Mouse (Mus musculus) heart, postnatal 25 days (tissue): ENCODE results near the gene Alg12. TPM values are rescaled to one million over a fixed set of nuclear protein-coding genes. Genes with fewer than 3 reads are reported as not detected.

ENCODE experiments used
- DNase-seq: peaks from one replicate; pipeline ENCODE4 v3.0.0; 2022; ENCODE audit warnings: low spot score
- intact Hi-C: fragments of 180-260 bp; cut with DNase I; formaldehyde crosslinking; loops from one replicate; pipeline ENCODE4 v1.15.1; 2025
- total RNA-seq, 2 experiments: library from RNA; stranded (reverse); gene quantifications; 2 replicates each; pipeline ENCODE4 v1.2.3; 2021

Gene Alg12
- total RNA-seq = 10 to 100 TPM; 10.7 TPM

DNA sequence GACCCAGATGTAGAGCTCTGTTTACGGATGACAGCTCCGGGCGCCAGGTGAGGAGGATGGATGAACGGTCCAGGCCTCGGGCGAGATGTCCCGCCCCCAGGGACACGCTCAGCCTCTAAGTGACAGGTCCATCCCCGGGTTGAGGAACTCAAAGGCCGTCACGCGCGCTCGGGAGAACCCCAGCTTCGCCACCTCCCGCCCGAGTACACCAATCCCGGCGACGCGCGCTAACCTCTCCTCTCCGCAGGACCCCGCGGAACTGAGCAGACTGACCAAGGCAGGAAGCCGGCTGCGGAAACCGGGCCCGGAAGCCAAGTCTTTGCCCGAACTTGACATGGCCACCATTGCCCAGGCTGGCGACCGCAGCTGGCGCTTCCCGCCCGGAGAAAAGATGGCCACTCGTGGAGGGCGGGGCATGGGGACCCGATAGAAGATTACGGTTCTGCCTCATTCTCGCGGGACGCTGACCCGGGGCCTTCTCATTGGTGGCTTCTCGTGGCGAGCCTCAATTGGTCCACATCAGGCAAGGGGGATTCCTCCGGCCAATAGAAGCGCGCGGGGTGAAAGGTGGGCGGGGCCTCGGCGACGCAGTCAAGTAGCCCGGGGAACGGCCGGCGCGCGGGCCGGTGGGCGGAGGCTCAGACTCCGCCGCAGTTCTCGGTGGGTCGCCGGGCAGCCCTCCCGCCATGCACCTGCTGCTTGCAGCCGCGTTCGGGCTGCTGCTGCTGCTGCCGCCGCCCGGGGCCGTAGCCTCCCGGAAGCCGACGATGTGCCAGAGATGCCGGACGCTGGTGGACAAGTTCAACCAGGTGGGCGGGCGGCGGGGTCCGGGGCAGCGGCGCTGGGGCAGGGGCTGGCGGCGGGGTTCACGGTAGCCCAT lies at the start of gene Alg12, which contains the start of gene Creld2:
TSS of gene Alg12 (minus strand) at position 293 of the 880 bp plus-strand sequence.
TSS of gene Creld2 (plus strand) at position 621 of the 880 bp plus-strand sequence.
- intact Hi-C loops = loop anchor here (5.0 kb wide), 2 partner anchors 67 to 87 kb away; partner anchors contain the start of genes Brd1 and Zbed4
- DNase-seq = peak; percentile 100

DNA sequence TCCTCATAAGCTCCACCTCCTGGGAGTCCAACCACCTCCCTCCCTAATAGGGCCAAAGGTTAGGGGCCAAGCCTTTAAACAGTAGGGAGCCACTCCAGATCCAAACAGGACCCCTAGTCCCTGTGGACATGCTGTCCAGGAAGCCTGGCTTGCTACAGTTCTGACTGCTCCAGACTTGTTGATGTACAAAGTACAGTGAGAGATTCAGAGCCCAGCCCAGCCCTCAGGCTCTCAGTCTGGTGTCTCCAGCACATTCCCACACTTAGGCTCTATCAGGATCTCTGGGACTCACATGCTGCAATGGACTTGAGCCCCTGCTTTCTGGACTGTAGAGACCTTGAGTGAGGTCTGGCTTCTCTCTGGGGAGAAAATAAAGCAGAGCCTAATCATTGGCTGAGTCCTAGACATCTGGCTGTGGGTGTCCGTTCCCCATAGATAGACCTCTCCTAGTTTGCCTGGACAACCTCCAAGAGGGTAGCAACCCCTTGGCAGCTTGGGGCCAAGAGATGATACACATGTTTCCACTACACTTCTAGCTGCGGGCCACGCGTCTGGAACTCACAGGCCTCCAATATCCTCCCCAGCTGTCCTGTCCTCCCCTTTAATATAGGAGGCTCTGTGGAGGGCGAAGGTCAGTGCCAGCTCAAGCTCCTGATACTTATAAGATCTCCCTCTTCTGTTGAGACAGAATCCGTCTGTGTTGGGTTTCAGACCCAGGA lies 49.1 kb upstream of the Alg12 start:
- DNase-seq = peak; percentile 70
- intact Hi-C loops = no loop called here

DNA sequence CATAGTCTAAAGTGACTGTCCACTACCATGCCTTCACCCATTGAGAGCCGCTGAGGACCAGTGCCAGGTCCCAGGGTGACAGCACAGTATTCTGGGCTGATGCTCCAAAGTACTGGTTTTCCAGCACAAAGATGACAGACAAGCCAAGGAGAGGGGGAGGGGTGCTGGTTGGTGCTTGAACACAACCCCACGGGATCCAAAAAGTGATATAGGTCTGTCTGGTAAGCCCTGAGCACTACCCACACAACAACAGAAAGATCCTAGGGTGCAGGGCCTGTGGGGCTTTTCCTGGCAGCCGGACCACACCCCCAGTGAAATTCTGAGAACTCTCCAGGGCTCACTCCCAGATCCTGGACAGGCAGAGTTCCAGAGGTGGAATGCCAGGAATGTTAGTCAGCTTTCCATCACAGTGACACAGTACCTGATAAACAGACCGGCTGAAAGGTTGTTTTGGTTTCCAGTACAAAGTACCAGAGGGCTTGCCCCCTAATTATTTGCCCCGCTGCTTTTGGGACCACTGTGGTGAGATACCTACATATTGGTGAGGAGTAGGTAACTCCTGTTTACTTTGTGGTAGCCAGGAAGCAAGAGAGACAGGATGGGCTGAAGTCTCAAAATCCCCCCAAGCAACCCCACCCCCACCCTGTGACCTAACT lies 48.4 kb upstream of the Alg12 start:
- peak; percentile 77 for DNase-seq
- intact Hi-C loops = no loop called here

DNA sequence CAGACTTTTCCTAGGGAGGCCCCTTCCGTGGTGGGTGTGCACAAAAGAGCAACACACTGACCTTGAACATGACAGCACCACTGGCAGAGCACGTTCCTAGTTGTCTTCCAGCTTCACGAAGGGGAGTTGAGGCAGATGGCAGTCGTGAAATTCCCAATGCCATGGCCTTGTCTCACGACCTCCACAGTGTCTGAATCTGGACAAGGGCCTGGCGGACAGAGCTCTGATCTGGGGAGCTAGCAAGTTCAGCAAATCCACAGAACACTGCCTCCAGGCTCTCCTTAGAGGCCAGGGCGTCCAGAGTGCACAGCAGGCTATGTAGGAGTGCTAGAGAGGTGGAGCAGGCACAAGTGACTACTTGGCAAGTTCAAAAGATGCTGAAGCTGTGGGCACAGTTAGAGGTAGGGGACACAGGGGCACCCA lies 47.8 kb upstream of the Alg12 start:
- intact Hi-C loops = no loop called here

DNA sequence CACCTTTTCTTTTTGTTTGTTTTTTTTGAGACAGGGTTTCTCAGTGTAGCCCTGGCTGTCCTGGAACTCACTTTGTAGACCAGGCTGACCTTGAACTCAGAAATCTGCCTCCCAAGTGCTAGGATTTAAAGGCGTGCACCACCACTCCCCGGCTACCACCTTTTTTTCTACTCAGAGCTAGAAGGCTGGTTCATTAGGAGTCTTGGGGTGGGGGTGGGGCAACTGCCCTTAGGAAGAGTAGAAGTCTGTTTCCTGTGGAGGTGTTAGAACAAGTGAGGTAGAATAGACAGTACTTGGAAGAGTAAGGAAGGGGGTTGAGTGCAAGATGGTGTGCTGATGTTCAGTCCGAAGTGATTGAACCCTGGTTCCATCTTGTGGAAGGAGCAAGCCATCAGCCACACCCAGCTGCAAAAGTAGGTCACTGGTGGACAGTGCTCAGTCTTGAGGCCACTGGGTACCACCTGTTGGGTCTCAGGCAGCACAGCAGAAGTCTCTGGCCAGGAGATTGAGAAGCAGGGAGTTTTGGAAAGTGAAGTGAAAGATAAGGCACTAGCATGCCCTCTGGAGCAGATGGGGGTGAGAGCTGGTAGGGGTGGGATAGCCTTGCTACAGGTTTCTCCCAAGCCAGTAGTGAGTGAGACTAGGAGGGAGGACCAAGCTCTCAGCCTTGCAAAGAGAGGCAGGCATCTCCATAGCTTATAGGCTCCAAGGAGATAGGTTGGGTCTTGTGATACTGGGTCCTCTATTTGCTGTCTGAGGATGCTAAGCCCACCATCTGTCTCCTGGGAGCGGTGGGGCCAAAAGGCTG lies 47.0 kb upstream of the Alg12 start:
- no peak for DNase-seq
- intact Hi-C loops = no loop called here

More for the DNA sequence above, 47.8 kb upstream of the Alg12 start:
- DNase-seq = no peak

DNA sequence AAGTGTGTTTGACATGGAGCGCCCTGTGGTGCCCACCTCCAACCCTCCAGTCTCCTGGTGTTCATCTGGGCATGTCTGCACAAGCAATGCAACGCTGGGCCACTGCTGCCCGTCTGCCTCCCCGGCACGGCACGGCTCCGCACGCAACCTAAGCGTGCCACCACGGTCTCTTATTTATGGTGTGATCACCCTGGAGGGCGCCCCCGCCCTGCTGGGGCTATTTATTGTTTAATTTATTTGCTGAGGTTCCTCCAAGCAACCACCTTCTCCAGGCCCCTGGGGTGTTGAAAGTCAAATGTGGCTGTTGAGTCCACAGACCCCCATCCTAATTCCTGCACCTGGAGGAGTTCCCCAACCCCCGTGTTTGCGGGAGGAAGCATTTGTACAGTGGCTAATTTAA lies 45.9 kb upstream of the Alg12 start:
- intact Hi-C loops = no loop called here
- DNase-seq = no peak

DNA sequence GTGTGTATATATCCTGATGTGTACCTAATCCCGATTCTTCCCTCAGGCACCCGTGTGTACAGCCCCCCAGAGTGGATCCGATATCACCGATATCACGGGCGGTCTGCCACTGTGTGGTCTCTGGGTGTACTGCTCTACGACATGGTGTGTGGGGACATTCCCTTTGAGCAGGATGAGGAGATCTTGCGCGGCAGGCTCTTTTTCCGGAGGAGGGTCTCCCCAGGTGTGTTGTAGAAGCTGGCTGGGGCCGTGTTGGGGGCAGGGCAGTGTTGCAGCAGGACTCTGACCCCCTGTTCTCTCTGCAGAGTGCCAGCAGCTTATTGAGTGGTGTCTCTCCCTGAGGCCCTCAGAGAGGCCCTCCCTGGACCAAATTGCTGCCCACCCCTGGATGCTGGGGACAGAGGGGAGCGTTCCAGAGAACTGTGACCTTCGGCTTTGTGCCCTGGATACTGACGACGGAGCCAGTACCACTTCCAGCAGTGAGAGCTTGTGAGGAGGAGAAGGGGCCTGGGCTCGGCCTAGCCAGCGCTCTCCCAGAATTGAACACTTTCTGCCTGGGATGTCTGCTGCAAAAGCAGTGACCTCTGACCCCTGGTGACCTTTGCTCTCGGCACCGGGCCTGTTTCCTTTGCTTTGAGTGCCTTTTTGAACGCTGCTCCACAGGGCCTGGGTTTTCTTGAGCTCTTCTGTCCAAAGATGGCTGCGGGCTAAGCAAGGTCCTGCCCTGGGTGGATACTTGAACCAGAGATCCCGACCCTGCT lies 45.3 kb upstream of the Alg12 start:
- intact Hi-C loops = no loop called here
- DNase-seq = no peak

DNA sequence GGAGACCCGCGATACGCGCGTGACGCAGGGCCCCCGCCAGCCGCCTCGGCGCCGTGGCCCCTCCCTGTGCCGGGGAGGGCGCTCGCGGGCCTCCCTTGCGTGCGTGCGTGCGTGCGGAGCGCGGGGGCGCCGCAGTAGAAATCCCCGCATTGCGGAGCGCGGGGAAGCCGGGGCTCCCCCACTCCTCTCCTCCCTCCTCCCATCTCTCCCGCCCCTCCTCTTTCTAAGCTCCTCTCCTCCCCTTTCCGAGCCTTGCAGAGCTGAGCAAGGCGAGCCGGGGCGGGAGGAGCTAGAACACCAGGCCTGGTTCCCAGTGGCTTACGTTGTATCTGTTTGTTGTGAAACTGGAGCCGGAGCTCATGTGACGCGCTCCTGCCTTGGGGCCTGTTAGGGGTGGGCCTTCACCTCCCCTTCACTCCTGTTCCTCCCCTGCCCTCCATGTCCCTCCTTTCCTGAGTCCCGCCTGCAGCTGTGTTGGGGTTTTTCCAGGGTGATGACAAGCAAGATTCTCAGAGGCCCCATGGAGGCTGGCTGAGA lies 44.6 kb upstream of the Alg12 start:
- peak; percentile 92 for DNase-seq
- intact Hi-C loops = loop anchor here (2.0 kb wide), 1 partner anchor 25 kb away; no protein-coding TSS in a partner anchor

DNA sequence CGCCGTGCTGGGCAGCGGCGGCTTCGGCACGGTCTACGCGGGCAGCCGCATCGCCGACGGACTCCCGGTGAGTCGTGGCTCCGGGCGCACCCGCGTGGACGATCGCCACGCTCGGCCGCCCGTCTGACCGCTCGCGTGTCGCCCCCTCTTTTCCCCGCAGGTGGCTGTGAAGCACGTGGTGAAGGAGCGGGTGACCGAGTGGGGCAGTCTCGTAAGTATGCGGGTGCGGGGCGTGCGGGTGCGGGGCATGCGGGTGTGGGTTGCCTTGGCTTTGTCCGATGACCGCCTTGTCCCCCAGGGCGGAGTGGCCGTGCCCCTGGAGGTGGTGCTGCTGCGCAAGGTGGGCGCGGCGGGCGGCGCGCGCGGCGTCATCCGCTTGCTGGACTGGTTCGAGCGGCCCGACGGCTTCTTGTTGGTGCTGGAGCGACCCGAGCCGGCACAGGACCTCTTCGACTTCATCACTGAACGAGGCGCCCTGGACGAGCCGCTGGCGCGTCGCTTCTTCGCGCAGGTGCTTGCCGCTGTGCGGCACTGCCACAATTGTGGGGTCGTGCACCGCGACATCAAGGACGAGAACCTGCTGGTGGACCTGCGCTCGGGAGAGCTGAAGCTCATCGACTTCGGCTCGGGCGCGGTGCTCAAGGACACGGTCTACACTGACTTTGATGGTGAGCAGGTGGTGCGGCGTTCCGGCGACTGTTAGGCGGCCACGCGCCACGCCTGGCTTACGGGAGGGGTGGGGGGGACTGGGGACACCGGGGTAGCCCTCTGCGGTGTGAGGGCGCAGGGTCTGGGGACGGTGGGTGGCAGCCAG lies 44.0 kb upstream of the Alg12 start:
- intact Hi-C loops = loop anchor here (2.0 kb wide), 1 partner anchor 24 kb away; no protein-coding TSS in a partner anchor
- no peak for DNase-seq

DNA sequence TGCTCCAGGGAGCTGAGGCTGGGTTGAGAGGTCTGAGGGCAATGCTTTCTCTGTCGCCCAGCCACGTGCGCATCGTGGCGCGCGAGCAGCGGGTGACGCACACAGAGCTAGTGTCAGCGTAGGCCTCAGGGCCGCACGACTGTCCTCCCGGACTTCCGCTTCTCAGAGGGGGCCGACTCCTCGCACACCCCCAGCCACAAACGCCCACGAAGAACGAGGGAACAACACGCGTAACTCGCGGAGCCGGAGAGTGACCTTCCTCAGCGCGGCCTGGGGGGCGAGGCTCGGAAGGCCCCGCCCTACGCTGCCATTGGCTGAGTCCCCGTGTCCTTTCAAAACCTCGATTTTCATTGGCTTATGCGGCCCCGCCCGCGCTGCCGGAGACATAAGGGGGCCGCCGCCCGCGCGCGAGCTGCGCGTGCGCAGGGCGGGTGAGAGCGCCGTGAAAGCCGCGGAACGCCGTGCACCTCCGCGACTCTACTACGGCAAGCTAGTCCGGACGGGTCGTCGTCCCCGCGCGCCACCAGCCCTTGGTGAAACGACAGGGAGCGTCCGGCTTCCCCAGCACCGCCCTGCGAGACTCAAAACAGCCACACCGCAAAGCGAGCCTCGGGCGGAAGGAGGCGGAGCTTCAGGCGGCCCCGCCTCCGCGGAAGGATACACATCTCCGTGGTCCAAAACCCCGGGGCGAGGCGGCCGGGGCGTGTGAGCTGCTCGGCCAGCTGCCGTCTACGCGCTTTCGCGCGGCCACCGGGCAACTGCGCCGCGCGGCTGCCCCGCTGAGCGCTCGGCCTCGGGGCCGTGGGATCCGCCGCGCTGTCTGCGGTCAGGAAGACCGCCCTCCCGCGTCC lies 42.9 kb upstream of the Alg12 start, which contains the start of gene Pim3:
TSS of gene Pim3 (plus strand) at position 415 of the 851 bp plus-strand sequence.
- intact Hi-C loops = loop anchor here (2.0 kb wide), 1 partner anchor 23 kb away; no protein-coding TSS in a partner anchor
- DNase-seq = peak; percentile 98

DNA sequence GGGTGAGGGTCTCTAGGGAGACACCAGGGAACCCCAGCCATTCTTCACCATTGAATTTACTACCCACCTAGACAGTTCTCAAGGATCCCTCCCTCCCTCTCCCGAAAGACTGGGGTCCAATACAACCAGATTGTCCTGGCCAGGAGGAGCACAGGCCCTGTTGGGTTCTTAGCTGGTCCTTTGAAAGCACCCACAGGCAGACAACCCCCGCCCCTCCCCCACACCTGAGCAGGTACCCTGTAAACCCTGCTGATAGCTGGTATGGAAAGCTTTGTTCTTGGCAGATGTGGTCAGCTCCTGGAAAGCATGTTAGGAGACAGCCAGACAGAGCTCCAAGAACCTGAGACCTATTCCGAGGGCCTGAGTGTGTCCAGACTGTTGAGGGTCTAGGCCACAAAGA lies 41.7 kb upstream of the Alg12 start:
- no peak for DNase-seq
- intact Hi-C loops = no loop called here

DNA sequence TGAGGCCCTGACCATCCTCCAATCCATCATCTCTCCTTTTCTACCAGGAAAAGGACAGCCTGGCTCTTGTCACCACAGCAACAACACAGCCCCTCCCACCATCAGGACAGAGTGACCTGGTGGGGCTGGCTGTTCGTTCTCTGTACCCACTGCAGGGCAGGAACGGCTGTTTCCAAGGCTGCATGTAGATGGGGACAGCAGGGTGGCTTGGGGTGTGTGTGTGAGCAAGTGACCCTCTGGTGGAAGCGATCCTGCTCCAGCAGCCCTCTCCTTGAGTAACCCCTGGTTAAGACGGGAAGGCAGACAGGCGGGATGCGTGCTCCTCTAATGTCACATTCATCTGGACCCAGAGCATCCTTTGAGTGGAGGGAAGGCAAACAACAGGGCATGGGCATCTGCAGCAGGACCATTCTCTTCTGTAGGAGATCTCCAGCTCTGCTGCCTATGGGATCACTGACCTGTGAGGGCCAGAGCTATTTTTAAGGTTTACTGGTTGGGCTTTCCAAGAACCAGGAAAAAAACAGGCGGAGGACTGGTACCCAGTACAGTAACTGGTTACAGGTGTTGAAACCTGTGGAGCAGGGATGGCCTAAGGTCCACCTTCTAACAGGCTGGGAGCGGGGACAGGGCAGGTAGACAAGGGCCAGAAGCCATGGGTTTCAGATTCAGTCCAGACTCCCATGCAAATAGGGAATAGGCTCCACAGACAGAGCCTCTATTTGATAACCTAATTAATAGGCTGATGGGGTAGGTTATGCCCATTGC lies 40.3 kb upstream of the Alg12 start:
- DNase-seq = no peak
- intact Hi-C loops = no loop called here

DNA sequence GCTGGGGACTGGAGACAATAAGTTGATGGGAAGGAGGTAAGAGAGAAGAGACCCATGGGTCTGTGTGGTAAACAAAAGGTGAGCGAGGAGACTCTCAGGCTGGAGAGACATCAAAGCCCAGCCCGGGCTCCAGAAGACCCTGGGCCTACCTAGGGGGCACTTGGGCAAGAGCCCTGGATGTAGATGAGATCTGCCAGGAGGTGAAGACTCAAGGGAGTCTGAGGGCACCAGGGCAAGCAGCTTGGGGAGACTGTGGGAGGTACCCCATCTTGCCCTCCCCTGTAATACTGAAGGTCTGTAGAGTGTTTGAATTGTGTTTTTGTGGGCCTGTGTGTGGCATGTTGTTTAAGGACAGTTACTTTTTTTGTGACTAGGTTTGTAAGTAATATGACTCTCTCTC lies 39.6 kb upstream of the Alg12 start:
- intact Hi-C loops = no loop called here
- no peak for DNase-seq

DNA sequence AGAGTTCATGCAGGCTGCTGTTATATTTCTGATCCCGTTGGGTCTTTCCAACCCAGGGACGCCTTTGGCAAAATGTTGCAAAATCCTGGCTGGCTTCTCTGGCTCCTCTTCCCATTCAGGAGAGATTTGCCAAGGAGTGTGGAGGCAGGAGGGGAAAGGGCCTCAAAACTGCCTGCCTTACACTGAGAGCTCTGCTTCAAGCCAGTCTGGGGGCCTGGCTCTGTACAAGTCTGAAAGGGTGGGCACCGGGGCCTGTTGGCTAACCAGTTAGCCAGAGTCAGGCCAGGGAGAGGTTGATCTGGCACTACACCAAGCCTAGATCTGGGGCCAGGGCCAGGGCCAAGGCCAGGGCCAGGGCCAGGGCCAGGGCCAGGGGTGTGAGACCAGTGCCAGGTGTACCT lies 39.0 kb upstream of the Alg12 start:
- peak; percentile 68 for DNase-seq
- intact Hi-C loops = no loop called here

DNA sequence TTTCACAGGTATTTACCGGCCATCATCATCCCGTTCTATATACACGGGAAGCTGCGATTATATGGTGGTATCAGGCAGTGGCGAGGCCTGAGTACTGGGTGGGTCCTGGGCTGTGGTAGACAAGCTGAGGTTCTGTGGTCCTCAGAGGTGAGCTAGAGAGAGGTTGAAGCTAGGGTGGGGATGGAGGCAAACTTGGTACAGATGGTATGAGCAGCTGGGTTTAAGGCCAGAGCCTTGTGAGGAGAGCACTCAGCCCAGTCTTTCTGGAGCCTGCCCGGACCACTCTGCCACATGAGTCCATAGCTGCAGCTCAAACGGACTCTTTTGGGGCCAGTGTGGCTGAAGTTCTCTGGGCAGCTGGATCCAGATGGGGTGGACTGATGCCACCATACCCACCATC lies 38.2 kb upstream of the Alg12 start:
- intact Hi-C loops = no loop called here

DNA sequence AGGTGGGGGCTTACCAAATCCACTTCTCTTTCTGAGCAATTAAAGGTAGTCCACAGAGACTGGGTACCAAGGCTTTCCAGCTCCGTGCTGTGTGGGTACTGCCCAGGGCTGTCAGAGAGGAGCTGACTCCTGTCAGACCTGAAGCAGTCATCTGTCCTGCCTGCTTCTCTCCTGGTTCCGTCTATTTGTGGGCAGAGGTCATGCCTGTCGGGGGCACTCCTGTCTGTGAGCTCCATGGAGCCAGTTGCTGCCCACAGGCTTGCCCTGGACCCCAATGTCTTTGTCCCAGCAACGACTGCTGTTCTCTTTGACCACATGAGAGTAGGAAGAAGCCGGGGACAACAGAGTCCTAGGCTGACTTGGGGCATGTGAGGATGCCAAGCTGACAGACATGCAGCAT lies 37.5 kb upstream of the Alg12 start:
- intact Hi-C loops = no loop called here

More for the DNA sequence above, 38.2 kb upstream of the Alg12 start:
- DNase-seq = no peak

More for the DNA sequence above, 37.5 kb upstream of the Alg12 start:
- no peak for DNase-seq
